Mouse (Mus musculus) embryo, embryonic 10 days (tissue): ENCODE measurements at regions not wholly inside any gene's neighbourhood (a gene's known extent, or its start where the extent isn't known, plus 50 kb on each side); places are given as distances from the start of the nearest gene placed in this dataset.
"Not testable (repeated sequence)": the region's sequence is repeated elsewhere in the genome, so short reads cannot be mapped to it uniquely, and the experiment has no call there.

Experiments
- DNase-seq: peaks from one replicate; pipeline ENCODE4 v3.0.0-alpha.2; 2015; ENCODE audit warnings: low spot score

- DNase-seq: no peak
Measured at GRCm38 (mm10) chr3:39776278-39777039, 754.6 kb upstream of the Intu start.

DNA sequence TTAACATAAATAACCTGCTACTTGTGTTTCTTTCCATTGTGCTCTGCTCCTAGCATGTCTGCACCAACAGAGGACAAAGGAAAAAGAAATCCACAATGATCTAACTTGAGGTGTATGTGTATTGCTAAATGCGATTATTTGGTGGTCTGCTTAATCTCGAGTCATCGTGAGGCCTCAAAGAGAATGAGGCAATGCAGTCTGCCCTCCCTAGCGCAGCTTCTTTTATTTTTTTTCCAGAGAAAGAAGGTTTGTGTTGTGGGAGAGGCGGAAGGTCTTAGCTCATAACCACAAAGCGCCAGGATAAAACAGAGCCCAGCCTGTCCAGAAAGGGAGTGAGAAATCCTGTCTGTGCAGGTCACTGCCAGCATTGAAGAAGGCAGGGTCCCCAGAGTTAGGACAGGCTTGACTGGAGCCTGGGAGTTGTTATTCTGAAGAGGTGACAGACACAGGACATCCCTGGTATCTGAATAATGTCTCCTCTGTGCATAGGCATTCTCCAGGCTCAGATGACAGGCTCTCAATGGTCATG, 751.3 kb upstream of the Intu start:
- peak; percentile 15 for DNase-seq

DNA sequence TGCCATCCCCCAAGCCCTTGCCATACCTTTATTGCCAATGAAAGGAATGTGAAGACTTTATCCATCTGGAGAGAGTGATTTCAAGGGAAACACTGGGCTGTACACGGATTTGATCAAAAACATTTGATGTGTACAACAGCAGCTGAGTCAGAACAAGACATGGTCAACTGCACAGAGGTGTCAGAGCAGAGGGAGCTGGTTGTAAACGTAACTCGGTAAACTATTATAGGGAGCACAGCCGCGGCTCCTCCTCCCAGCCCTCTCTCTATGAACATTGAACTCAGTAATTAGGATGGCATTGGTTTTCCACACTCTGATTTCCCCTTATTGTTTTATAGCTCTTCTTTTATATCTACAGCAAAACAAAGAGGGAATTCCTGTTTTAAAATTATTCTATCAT, 750.8 kb upstream of the Intu start:
- no peak for DNase-seq

- DNase-seq: no peak
Measured at GRCm38 (mm10) chr3:39784901-39785300, 746.2 kb upstream of the Intu start.

DNA sequence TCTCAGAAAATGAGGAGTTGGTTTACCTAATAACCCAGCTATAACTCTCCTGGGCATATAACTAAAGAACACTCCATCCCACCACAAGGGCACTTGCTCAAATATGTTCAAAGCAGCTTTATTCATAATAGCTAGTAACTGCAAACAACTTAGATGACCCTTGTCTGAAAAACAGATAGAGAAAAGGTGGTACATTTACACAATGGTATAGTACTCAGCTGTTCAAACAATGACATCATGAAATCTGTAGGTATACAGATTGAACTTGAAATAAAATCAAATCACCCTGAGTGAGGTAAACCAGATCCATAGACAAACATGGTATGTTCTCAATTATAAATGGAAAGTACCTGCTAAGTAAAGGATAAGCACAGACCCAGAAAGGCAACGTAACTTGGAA, 721.5 kb upstream of the Intu start:
- no peak for DNase-seq

DNA sequence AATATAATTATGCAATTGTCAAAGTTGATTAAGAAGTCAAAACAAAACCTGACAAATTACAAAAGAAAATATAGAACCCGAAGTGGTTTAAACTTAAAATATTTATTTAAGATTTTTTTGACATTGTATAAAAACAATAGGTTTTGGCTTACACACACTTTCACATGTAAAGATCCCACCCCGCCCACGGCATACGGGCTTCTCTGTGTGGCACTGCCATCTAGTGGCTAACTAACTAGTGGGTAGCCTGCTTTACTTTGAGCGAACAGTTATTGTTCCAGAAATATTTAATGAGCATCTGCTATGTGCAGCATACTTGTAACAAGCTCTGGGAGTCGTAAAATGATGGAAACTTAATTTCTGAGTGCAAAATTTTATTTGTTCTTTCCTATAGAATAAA, 716.3 kb upstream of the Intu start:
- DNase-seq: peak; percentile 85

- no peak for DNase-seq
Measured at GRCm38 (mm10) chr3:39830488-39831056, 700.5 kb upstream of the Intu start.

- DNase-seq: no peak
Measured at GRCm38 (mm10) chr3:39838377-39839145, 692.5 kb upstream of the Intu start.

- no peak for DNase-seq
Measured at GRCm38 (mm10) chr3:39840946-39841345, 690.1 kb upstream of the Intu start.

DNA sequence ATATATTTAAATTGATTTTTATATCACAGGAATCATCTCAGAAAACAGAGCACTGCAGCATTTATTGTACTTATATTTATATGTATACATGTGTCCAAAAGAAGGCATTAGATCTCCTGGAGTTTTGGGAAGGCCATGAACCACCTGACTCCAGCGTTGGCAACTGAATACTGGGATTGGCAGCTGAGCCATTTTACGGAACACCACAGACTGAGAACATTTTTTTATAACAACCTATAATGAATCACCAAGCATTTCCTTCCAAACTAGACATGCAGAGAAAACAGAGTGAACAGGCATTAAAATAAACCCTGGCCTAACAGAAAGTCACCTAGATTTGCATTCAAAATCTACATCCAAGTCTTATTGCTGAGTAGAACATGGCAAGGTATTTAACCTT, 686.0 kb upstream of the Intu start:
- DNase-seq: no peak

DNA sequence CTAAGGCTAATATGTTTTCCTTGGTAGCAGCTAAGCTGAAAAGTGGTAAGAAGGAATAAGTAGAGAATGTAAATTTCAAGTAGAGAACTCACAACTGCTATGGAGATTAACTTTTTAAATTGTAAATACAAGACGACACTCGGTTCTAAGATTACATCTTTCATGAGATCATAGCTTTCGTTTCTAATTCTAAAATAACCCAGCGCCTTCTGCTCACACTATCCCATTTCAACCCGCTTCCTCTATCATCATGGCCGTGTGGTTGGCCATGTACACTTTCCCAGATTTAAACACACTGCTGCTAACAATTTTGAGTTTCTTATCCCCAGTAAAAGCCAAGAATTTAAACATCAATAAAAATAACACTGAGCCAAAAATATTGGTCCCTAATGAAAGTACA, 682.3 kb upstream of the Intu start:
- no peak for DNase-seq

- no peak for DNase-seq
Measured at GRCm38 (mm10) chr3:39857214-39857839, 673.8 kb upstream of the Intu start.

- DNase-seq: not testable (repeated sequence)
Measured at GRCm38 (mm10) chr3:39876046-39876445, 655.0 kb upstream of the Intu start.

GRCm38 (mm10) chr3:39884370-39884769, 646.7 kb upstream of the Intu start:
- DNase-seq: no peak

DNA sequence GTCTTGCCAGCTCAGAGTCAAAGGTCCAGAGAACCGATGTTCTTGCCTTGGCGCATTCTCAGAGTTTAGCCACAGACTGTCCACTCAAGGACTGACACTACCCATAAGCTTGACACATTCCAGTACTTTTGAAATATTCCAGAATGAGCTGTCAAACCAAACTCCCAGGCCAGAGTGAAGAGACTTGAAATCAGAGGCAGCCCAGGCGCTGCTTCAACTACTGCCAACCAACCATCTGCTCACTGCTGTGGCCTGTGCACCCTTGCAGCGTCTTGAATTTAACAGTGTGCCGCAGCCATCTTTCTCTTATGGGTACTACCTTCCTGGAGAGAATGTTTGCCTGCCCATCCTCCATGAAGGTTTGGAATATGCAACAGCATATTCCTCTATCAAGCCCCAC, 642.7 kb upstream of the Intu start:
- no peak for DNase-seq

DNA sequence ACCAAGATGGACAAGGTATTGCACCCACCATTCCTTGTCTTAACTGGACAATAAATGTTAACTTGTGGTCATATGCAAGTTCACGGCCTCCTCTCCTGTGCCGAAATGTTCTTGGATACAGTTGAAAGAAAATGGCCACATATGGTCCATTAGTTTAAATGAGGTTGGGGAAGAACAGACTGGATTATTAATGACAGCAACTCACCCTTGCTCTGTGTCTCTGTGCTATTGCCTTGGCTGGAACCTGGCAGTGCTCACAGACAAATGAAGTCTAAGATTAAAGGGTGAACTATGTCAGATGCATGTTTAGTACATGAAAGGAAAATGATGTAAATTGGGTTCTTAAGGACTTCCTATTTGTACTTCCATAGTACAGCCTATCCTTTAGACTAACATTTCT, 641.9 kb upstream of the Intu start:
- DNase-seq: no peak

GRCm38 (mm10) chr3:39898961-39899360, 632.1 kb upstream of the Intu start:
- no peak for DNase-seq

DNA sequence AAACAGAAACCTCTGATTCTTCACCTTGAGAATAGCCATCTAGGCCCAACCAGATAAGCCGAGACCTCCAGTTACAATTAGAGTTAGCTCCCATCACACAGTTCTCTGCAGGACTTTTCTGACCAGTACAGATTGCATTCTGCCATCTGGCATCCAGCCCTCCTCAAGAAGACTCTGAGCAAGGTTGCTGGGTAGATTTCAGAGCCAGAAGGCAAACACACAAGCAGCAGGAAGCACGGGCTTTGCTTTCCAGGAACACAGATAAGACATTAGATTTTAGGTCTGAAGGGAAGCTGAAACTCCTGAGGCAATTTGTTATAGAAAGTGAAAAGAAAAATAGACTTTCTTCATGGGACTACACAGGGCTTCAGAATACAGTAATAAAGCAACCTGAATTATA, 630.9 kb upstream of the Intu start:
- peak; percentile 43 for DNase-seq

DNA sequence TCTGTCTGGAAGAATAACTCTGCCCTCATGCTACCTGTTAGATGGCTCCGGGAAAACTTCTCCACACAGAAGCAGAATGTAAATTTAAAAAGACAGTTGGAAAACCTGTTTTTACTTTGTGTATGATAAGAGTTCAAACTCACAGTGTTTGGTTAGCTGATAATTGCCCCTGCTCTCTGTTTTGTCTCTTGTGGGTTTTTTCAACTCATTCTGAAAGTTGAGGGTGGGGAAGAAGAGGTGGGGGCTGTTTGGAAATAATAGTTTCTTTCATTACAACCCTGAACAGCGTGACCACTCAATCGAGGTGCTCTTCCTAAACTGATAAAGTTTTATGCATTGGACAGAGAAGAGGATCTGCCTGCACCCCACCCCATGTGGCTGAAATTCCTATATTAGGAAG, 626.7 kb upstream of the Intu start:
- no peak for DNase-seq

DNA sequence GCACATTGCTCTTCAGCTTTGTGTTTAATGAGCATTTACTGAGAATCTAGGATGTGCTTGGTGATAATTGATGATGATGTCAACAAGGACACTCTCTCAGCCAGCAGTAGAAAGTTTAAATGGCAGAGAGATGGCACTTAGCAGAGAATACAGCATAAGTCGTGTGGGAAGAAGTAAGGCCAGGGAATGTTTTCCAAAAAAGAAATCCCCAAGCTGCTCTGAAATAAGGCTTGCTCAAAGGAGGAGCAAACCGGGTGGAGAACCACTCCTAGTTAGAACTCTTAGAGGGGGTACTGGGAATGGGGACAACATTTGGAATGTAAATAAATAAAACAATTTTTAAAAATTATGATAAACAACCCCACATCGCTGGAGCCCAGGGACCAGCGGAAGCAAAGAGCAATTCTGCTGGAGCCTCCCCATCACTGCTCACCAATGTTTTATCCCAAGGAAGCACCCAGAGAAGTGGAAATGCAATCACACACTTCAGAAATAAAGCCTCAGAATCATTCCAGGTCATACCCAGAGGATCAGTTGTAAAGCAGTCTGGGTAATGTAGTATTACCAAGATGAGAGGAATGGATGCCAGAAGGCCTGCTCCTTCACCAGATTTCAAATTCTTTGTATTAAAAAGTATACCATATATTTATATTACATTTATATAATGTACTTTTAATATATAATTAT, 622.3 kb upstream of the Intu start:
- no peak for DNase-seq

- DNase-seq: no peak
Measured at GRCm38 (mm10) chr3:39909642-39910041, 621.4 kb upstream of the Intu start.

DNA sequence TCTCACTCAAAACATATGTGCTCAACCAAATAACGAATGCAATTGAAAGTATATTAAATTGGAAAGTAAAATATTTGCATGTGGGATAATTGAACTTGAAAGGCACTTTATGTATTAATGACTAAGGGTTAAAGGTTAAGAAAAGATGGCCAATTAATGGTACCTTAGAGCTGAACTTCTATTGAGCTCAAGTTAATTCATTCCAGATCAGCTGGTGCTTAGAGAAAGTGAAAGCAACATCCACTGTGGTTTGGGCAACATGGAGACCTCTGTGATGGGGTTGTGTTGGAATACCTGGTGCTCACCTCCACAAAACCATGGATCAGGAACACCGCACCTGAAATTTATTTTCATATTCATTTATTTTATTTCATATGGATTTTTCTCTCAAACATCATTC, 612.5 kb upstream of the Intu start:
- no peak for DNase-seq
